In genomic region chr13:44248401-44248800, GRCm38 (mm10) we compare ENCODE assay signal across 11 mouse cellular contexts.
A peak's percentile ranks its signal among the peaks of the same experiment; 100 is the strongest.
DNase-seq lines count a peak whose midpoint lies in the region; ATAC-seq lines count a peak whose summit lies in the region.
"Had no signal": no experiment of that assay in that cellular context is flagged by ENCODE, and none has a peak within 500 bp of the region (broad histone marks: within the 10 kb centered on the region; RNA-seq: fewer than 3 reads in every experiment).

No protein-coding gene starts in this region.

- no peak overlapping the region for H3K4me3 ChIP-seq in lung, embryonic 16.5 days (ENCODE audit: low read length)
- no peak overlapping the region for H3K4me3 ChIP-seq in heart, embryonic 12.5 days
- no peak overlapping the region for H3K4me3 ChIP-seq in limb, embryonic 12.5 days (replicated peaks)
- no peak overlapping the region for H3K4me3 ChIP-seq in forebrain, embryonic 14.5 days (ENCODE audit: low read depth, low read length)

- DNase-seq in embryo, embryonic 10.5 days (ENCODE audit: low spot score) = peak; percentile 27
- DNase-seq in embryo, embryonic 9.5 days (ENCODE audit: extremely low spot score) = no peak
- DNase-seq in lung, postnatal 25 days (ENCODE audit: low spot score) = no peak
- DNase-seq in urinary bladder, postnatal 10 days (ENCODE audit: low spot score) = no peak
- DNase-seq in forebrain, embryonic 14.5 days (ENCODE audit: low spot score) = no peak
- DNase-seq: cerebellum, adult 9-11 months; kidney, adult 18-20 months; thymus, adult 2 months had no signal

- no peaks in the 10 kb centered on the region for H3K9me3 ChIP-seq in lung, embryonic 16.5 days (ENCODE audit: control insufficient read depth, low read length)
- no peaks in the 10 kb centered on the region for H3K9me3 ChIP-seq in heart, embryonic 12.5 days (replicated peaks)
- no peaks in the 10 kb centered on the region for H3K9me3 ChIP-seq in limb, embryonic 12.5 days
- no peaks in the 10 kb centered on the region for H3K9me3 ChIP-seq in forebrain, embryonic 14.5 days (replicated peaks; ENCODE audit: control insufficient read depth, low read length)

- no peaks in the 10 kb centered on the region for H3K27me3 ChIP-seq in lung, embryonic 16.5 days (ENCODE audit: control insufficient read depth, insufficient read depth, low read depth, low read length)
- no peaks in the 10 kb centered on the region for H3K27me3 ChIP-seq in heart, embryonic 12.5 days (replicated peaks)
- H3K27me3 ChIP-seq in limb, embryonic 12.5 days = no peaks in the 10 kb centered on the region
- no peaks in the 10 kb centered on the region for H3K27me3 ChIP-seq in forebrain, embryonic 14.5 days (replicated peaks; ENCODE audit: control insufficient read depth, insufficient read depth, low read length)

- H3K4me2 ChIP-seq in lung, embryonic 16.5 days (ENCODE audit: low read depth, low read length) = no peak overlapping the region
- H3K4me2 ChIP-seq in heart, embryonic 12.5 days = peak overlapping the region; percentile 38
- H3K4me2 ChIP-seq in limb, embryonic 12.5 days = no peak overlapping the region; the same call in 1 of the 2 replicates
- no peak overlapping the region for H3K4me2 ChIP-seq in forebrain, embryonic 14.5 days (ENCODE audit: low read length)

- H3K36me3 ChIP-seq in lung, embryonic 16.5 days (ENCODE audit: control insufficient read depth, insufficient read depth, low read length) = no peaks in the 10 kb centered on the region
- no peaks in the 10 kb centered on the region for H3K36me3 ChIP-seq in heart, embryonic 12.5 days
- H3K36me3 ChIP-seq in limb, embryonic 12.5 days = no peaks in the 10 kb centered on the region
- no peaks in the 10 kb centered on the region for H3K36me3 ChIP-seq in forebrain, embryonic 14.5 days (ENCODE audit: control insufficient read depth, insufficient read depth, low read length)

- WGBS in lung, embryonic 16.5 days = 12% methylated on average over 8 of the region's 8 CpGs
- WGBS in heart, embryonic 12.5 days = 9% methylated on average over 8 of the region's 8 CpGs
- WGBS in limb, embryonic 12.5 days = 37% methylated on average over 8 of the region's 8 CpGs
- 40% methylated on average over 8 of the region's 8 CpGs for WGBS in forebrain, embryonic 14.5 days

- H3K27ac ChIP-seq in lung, embryonic 16.5 days (ENCODE audit: low read length) = peak overlapping the region; percentile 24; the same call in 1 of the 2 replicates
- H3K27ac ChIP-seq in heart, embryonic 12.5 days (ENCODE audit: poor library complexity, severe bottlenecking) = peak overlapping the region; percentile 94
- peak overlapping the region; percentile 46; the same call in 1 of the 2 replicates for H3K27ac ChIP-seq in limb, embryonic 12.5 days
- no peak overlapping the region for H3K27ac ChIP-seq in forebrain, embryonic 14.5 days (ENCODE audit: low read depth, low read length)

- no peak overlapping the region for H3K9ac ChIP-seq in lung, embryonic 16.5 days (ENCODE audit: low read length)
- H3K9ac ChIP-seq in heart, embryonic 12.5 days = no peak overlapping the region
- H3K9ac ChIP-seq in limb, embryonic 12.5 days (replicated peaks) = no peak overlapping the region
- no peak overlapping the region for H3K9ac ChIP-seq in forebrain, embryonic 14.5 days (ENCODE audit: low read length)

- 0 out of 2 replicates have a peak, but pooled peaks have one; percentile 51 for ATAC-seq in lung, embryonic 16.5 days (ENCODE audit: low read depth)
- ATAC-seq in heart, embryonic 12.5 days (ENCODE audit: insufficient number of reproducible peaks, low FRiP score) = 0 out of 2 replicates have a peak, but pooled peaks have one; percentile 55
- ATAC-seq in limb, embryonic 12.5 days (ENCODE audit: insufficient number of reproducible peaks, insufficient read depth, low FRiP score, low TSS enrichment, low read depth) = no peak
- no peak for ATAC-seq in forebrain, embryonic 14.5 days

- H3K4me1 ChIP-seq in lung, embryonic 16.5 days (replicated peaks; ENCODE audit: control insufficient read depth, insufficient read depth, low read length) = peaks cover 6% of the 10 kb centered on the region; the same call in 1 of the 2 replicates
- peaks cover 40% of the 10 kb centered on the region for H3K4me1 ChIP-seq in heart, embryonic 12.5 days (replicated peaks)
- peaks cover 25% of the 10 kb centered on the region for H3K4me1 ChIP-seq in limb, embryonic 12.5 days (replicated peaks)
- peaks cover 6% of the 10 kb centered on the region; the same call in 1 of the 2 replicates for H3K4me1 ChIP-seq in forebrain, embryonic 14.5 days (ENCODE audit: control insufficient read depth, insufficient read depth, low read length)

Comparison
In these comparisons a context has a peak if more than half of its experiments do, and no peak if none do; other contexts are left out.
1. ATAC-seq: peak in lung, embryonic 16.5 days (single experiment) and heart, embryonic 12.5 days (single experiment); none in limb, embryonic 12.5 days (single experiment) and forebrain, embryonic 14.5 days (single experiment).